Mouse (Mus musculus): ENCODE results near the gene Cldn10.
"Not testable (repeated sequence)": the region's sequence is repeated elsewhere in the genome, so short reads cannot be mapped to it uniquely, and the experiment has no call there.

Gene Cldn10

GRCm38 (mm10) chr14:118781601-118782000 lies 6.1 kb upstream of the Cldn10 start:
- DNase-seq (ENCODE audit: low read depth, low spot score), result no peak

GRCm38 (mm10) chr14:118782241-118782640 lies 5.5 kb upstream of the Cldn10 start:
- DNase-seq (ENCODE audit: low read depth, low spot score), result no peak

- DNase-seq (ENCODE audit: low read depth, low spot score), result no peak
These were observed 4.3 kb upstream of the Cldn10 start for GRCm38 (mm10) chr14:118783326-118783935.

- no peak for DNase-seq (ENCODE audit: low read depth, low spot score)
These were observed 2.5 kb downstream of the Cldn10 start for GRCm38 (mm10) chr14:118790217-118790616.

- DNase-seq (ENCODE audit: low read depth, low spot score), result no peak
These were observed 5.2 kb downstream of the Cldn10 start for GRCm38 (mm10) chr14:118792957-118793356.

GRCm38 (mm10) chr14:118793416-118793815 lies 5.7 kb downstream of the Cldn10 start:
- DNase-seq (ENCODE audit: low read depth, low spot score), result no peak

GRCm38 (mm10) chr14:118794196-118794595 lies 6.5 kb downstream of the Cldn10 start:
- DNase-seq (ENCODE audit: low read depth, low spot score), result no peak

- no peak for DNase-seq (ENCODE audit: low read depth, low spot score)
These were observed 7.2 kb downstream of the Cldn10 start for GRCm38 (mm10) chr14:118794893-118795292.

GRCm38 (mm10) chr14:118795915-118796693 lies 8.4 kb downstream of the Cldn10 start:
- no peak for DNase-seq (ENCODE audit: low read depth, low spot score)

GRCm38 (mm10) chr14:118796694-118797058 lies 9.0 kb downstream of the Cldn10 start:
- DNase-seq (ENCODE audit: low read depth, low spot score), result no peak

GRCm38 (mm10) chr14:118797270-118797669 lies 9.6 kb downstream of the Cldn10 start:
- no peak for DNase-seq (ENCODE audit: low read depth, low spot score)

GRCm38 (mm10) chr14:118799918-118800317 lies 12.2 kb downstream of the Cldn10 start:
- DNase-seq (ENCODE audit: low read depth, low spot score), result no peak

- no peak for DNase-seq (ENCODE audit: low read depth, low spot score)
These were observed 16.2 kb downstream of the Cldn10 start for GRCm38 (mm10) chr14:118803936-118804335.

GRCm38 (mm10) chr14:118804351-118804750 lies 16.6 kb downstream of the Cldn10 start:
- DNase-seq (ENCODE audit: low read depth, low spot score), result no peak

GRCm38 (mm10) chr14:118807653-118808052 lies 19.9 kb downstream of the Cldn10 start:
- no peak for DNase-seq (ENCODE audit: low read depth, low spot score)

GRCm38 (mm10) chr14:118808183-118808582 lies 20.5 kb downstream of the Cldn10 start:
- not testable (repeated sequence) for DNase-seq (ENCODE audit: low read depth, low spot score)

GRCm38 (mm10) chr14:118809686-118810085 lies 22.0 kb downstream of the Cldn10 start:
- peak; percentile 21 for DNase-seq (ENCODE audit: low read depth, low spot score)

GRCm38 (mm10) chr14:118811256-118811655 lies 23.5 kb downstream of the Cldn10 start:
- not testable (repeated sequence) for DNase-seq (ENCODE audit: low read depth, low spot score)

- no peak for DNase-seq (ENCODE audit: low read depth, low spot score)
These were observed 25.4 kb downstream of the Cldn10 start for GRCm38 (mm10) chr14:118813111-118813510.

- DNase-seq (ENCODE audit: low read depth, low spot score), result peak; percentile 80
These were observed 28.8 kb downstream of the Cldn10 start for GRCm38 (mm10) chr14:118816503-118816902.

GRCm38 (mm10) chr14:118820111-118820510 lies 32.4 kb downstream of the Cldn10 start:
- DNase-seq (ENCODE audit: low read depth, low spot score), result peak; percentile 73

- DNase-seq (ENCODE audit: low read depth, low spot score), result no peak
These were observed 35.1 kb downstream of the Cldn10 start for GRCm38 (mm10) chr14:118822816-118823215.

- DNase-seq (ENCODE audit: low read depth, low spot score), result peak; percentile 39
These were observed 35.6 kb downstream of the Cldn10 start for GRCm38 (mm10) chr14:118823313-118823712.

Data from 3T3-L1 (cell line).